Mouse (Mus musculus): ENCODE results near the gene Ubiad1.

- TF ChIP-seq POLR2A (IDR thresholded peaks at IDR 0.05; ENCODE audit: low read depth, low read length) (no peak), CTCF (conservative IDR thresholded peaks at IDR 0.05; ENCODE audit: insufficient read depth, insufficient read length, low read depth, low read length) (no peak)
These were observed 13.6 kb downstream of the Ubiad1 start for GRCm38 (mm10) chr4:148430880-148431519.

All from kidney, adult 2 months (tissue).